Mouse (Mus musculus): ENCODE measurements around the gene Csf2rb2. TPM values are rescaled to one million over a fixed set of nuclear protein-coding genes. Genes with fewer than 3 reads are reported as not detected.
"Not testable (repeated sequence)": the region's sequence is repeated elsewhere in the genome, so short reads cannot be mapped to it uniquely, and the experiment has no call there.

The Csf2rb2 gene
- total RNA-seq, 1 experiment: 0.09 TPM

DNA sequence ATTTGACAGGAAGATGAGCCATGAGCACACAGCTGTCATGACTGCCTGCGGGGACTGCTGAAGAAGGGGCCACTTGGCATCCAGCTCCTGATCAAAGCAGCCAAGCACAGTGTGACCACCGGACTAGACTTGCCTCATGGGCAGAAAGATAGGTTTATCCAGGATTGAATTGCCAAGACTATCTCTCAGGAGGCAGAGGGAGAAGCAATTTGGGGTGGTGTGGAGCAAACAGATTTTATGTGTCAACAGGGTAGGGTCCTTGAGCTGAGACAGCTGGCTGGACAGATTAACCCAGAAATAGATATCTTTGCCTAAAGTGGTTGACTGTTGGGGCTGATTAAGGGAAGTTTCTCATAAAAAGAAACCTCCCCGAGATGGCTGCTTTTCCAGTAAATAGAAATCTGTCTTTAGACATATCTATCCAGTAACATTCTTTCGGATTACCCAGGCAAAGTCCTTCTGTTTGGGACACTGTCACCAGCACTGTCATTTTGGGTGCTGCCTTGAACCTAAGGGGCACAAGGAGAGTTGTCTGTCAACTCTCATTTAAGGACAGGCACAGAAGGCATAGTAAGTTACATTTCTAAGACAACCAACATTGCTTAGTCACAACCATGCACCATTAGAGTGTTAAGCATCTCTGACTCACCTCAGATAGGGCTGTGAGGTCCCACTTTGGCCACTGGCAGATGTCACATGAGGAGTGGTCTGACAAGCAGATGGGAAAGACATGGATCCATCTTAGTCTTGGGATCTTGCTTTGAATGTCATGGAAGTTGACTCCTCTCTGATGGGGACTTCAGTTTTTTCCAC is 7.1 kb upstream of the Csf2rb2 start:
- H3K9me3 ChIP-seq (ENCODE audit: control insufficient read depth, insufficient read depth, low read depth, low read length); H3K9ac ChIP-seq (ENCODE audit: insufficient read depth, low read depth, low read length, poor library complexity, severe bottlenecking); DNase-seq (ENCODE audit: low read depth, low spot score); H3K36me3 ChIP-seq (ENCODE audit: control insufficient read depth, insufficient read depth, low read length, poor library complexity, severe bottlenecking); H3K4me1 ChIP-seq (ENCODE audit: control insufficient read depth in 2 of 2, insufficient read depth in 2 of 2, low read length in 2 of 2, poor library complexity in 1 of 2); in situ Hi-C loops (cut with MboI; ENCODE audit: low sequenced_read_pairs in 2 of 2, unreplicated experiment in 2 of 2); H3K4me3 ChIP-seq (ENCODE audit: insufficient read depth in 1 of 2, low read depth in 1 of 2, low read length in 2 of 2, poor library complexity in 1 of 2, severe bottlenecking in 1 of 2); H3K27ac ChIP-seq (ENCODE audit: insufficient read depth, low read depth, low read length, poor library complexity, severe bottlenecking): not testable (repeated sequence)

- no peak overlapping the region for H3K27ac ChIP-seq (ENCODE audit: insufficient read depth, low read depth, low read length, poor library complexity, severe bottlenecking)
These were observed 5.5 kb upstream of the Csf2rb2 start for GRCm38 (mm10) chr15:78310971-78311370.

DNA sequence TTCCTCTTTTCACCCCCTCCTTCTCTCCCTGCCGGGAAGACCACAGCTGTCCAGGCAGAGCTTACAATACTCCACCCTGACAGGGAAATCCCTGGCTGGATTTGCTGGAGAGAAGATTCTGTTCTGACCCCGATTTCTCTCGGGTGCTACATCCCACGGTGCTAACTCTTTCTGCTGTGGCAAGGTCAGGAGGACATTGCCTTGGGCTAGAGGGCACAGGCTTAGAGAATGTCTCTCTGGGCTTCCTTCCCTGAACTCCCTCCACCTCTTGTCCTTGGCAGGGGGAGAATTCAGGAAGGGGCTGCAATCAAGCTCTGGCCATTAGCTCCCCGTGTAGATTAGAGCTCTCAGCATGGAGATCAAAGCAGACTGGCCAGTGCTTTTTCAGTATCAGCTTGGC is 4.3 kb upstream of the Csf2rb2 start:
- Histone ChIP-seq H3K36me3 (ENCODE audit: control insufficient read depth, insufficient read depth, low read length, poor library complexity, severe bottlenecking) (no peaks in the 10 kb centered on the region), H3K9me3 (ENCODE audit: control insufficient read depth, insufficient read depth, low read depth, low read length) (no peaks in the 10 kb centered on the region), H3K4me3 (ENCODE audit: insufficient read depth in 1 of 2, low read depth in 1 of 2, low read length in 2 of 2, poor library complexity in 1 of 2, severe bottlenecking in 1 of 2) (no peak overlapping the region), H3K27ac (ENCODE audit: insufficient read depth, low read depth, low read length, poor library complexity, severe bottlenecking) (no peak overlapping the region), H3K4me1 (ENCODE audit: control insufficient read depth in 2 of 2, insufficient read depth in 2 of 2, low read length in 2 of 2, poor library complexity in 1 of 2) (no peaks in the 10 kb centered on the region), H3K9ac (ENCODE audit: insufficient read depth, low read depth, low read length, poor library complexity, severe bottlenecking) (no peak overlapping the region)
- no peak for DNase-seq (ENCODE audit: low read depth, low spot score)
- in situ Hi-C loops (cut with MboI; ENCODE audit: low sequenced_read_pairs in 2 of 2, unreplicated experiment in 2 of 2): no loop called here
- TF ChIP-seq ZC3H11A (IDR thresholded peaks at IDR 0.05; ENCODE audit: borderline replicate concordance, low read depth, low read length): no peak
- TF ChIP-seq ZNF384 (IDR thresholded peaks at IDR 0.05; ENCODE audit: low read depth, low read length): no peak
- TF ChIP-seq CHD2 (IDR thresholded peaks at IDR 0.05; ENCODE audit: low read depth, low read length): no peak
- no peak for TF ChIP-seq MAFK (IDR thresholded peaks at IDR 0.05; ENCODE audit: insufficient read depth, low read depth, low read length)
- TF ChIP-seq HCFC1 (IDR thresholded peaks at IDR 0.05; ENCODE audit: borderline replicate concordance, insufficient read depth, low read length): no peak

More at GRCm38 (mm10) chr15:78310971-78311370, 5.5 kb upstream of the Csf2rb2 start:
- in situ Hi-C loops (cut with MboI; ENCODE audit: low sequenced_read_pairs in 2 of 2, unreplicated experiment in 2 of 2): no loop called here
- no peak for TF ChIP-seq CHD2 (IDR thresholded peaks at IDR 0.05; ENCODE audit: low read depth, low read length)
- TF ChIP-seq ZNF384 (IDR thresholded peaks at IDR 0.05; ENCODE audit: low read depth, low read length): no peak
- TF ChIP-seq HCFC1 (IDR thresholded peaks at IDR 0.05; ENCODE audit: borderline replicate concordance, insufficient read depth, low read length): no peak
- no peak for TF ChIP-seq MAFK (IDR thresholded peaks at IDR 0.05; ENCODE audit: insufficient read depth, low read depth, low read length)
- TF ChIP-seq ZC3H11A (IDR thresholded peaks at IDR 0.05; ENCODE audit: borderline replicate concordance, low read depth, low read length): no peak
- DNase-seq (ENCODE audit: low read depth, low spot score): no peak
- no peaks in the 10 kb centered on the region for H3K4me1 ChIP-seq (ENCODE audit: control insufficient read depth in 2 of 2, insufficient read depth in 2 of 2, low read length in 2 of 2, poor library complexity in 1 of 2)
- no peaks in the 10 kb centered on the region for H3K9me3 ChIP-seq (ENCODE audit: control insufficient read depth, insufficient read depth, low read depth, low read length)
- H3K4me3 ChIP-seq (ENCODE audit: insufficient read depth in 1 of 2, low read depth in 1 of 2, low read length in 2 of 2, poor library complexity in 1 of 2, severe bottlenecking in 1 of 2): no peak overlapping the region
- H3K9ac ChIP-seq (ENCODE audit: insufficient read depth, low read depth, low read length, poor library complexity, severe bottlenecking): no peak overlapping the region
- H3K36me3 ChIP-seq (ENCODE audit: control insufficient read depth, insufficient read depth, low read length, poor library complexity, severe bottlenecking): no peaks in the 10 kb centered on the region

DNA sequence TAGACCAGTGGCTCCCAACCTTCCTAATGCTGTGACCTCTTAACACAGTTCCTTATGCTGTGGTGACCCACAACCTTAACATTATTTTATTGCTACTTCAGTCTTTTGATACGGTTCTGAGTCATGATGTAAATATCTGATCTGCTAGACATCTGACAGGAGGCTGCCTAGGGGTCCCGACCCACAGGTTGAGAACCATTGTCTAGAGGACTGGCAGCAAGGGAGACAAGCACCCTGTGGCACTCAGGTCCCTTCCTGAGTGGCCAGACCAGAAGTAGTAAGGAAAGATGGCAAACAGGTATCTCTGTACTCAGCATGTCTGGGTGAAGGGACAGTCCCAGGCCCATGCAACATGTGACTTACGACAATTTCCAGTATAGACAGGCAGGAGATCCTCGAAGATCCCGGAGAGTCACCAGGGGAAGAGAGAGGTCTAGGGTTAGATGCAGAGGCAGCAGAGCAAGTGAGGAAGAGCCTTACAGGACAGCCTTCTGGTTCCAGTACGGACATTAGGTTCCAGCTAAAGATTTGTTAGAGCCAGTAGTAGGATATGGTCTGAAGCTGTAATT is 1.8 kb downstream of the Csf2rb2 start:
- H3K27ac ChIP-seq (ENCODE audit: insufficient read depth, low read depth, low read length, poor library complexity, severe bottlenecking): no peak overlapping the region
- no peak overlapping the region for H3K9ac ChIP-seq (ENCODE audit: insufficient read depth, low read depth, low read length, poor library complexity, severe bottlenecking)
- H3K9me3 ChIP-seq (ENCODE audit: control insufficient read depth, insufficient read depth, low read depth, low read length): no peaks in the 10 kb centered on the region
- TF ChIP-seq MAFK (IDR thresholded peaks at IDR 0.05; ENCODE audit: insufficient read depth, low read depth, low read length) (no peak), CHD2 (IDR thresholded peaks at IDR 0.05; ENCODE audit: low read depth, low read length) (peak; percentile 84)
- no peaks in the 10 kb centered on the region for H3K36me3 ChIP-seq (ENCODE audit: control insufficient read depth, insufficient read depth, low read length, poor library complexity, severe bottlenecking)
- in situ Hi-C loops (cut with MboI; ENCODE audit: low sequenced_read_pairs in 2 of 2, unreplicated experiment in 2 of 2): no loop called here
- DNase-seq (ENCODE audit: low read depth, low spot score): no peak
- no peaks in the 10 kb centered on the region for H3K4me1 ChIP-seq (ENCODE audit: control insufficient read depth in 2 of 2, insufficient read depth in 2 of 2, low read length in 2 of 2, poor library complexity in 1 of 2)
- no peak overlapping the region for H3K4me3 ChIP-seq (ENCODE audit: insufficient read depth in 1 of 2, low read depth in 1 of 2, low read length in 2 of 2, poor library complexity in 1 of 2, severe bottlenecking in 1 of 2)

- TF ChIP-seq HCFC1 (IDR thresholded peaks at IDR 0.05; ENCODE audit: borderline replicate concordance, insufficient read depth, low read length): no peak
- TF ChIP-seq CHD2 (IDR thresholded peaks at IDR 0.05; ENCODE audit: low read depth, low read length): no peak
- no peak for TF ChIP-seq ZC3H11A (IDR thresholded peaks at IDR 0.05; ENCODE audit: borderline replicate concordance, low read depth, low read length)
- no peak for TF ChIP-seq MAFK (IDR thresholded peaks at IDR 0.05; ENCODE audit: insufficient read depth, low read depth, low read length)
- TF ChIP-seq ZNF384 (IDR thresholded peaks at IDR 0.05; ENCODE audit: low read depth, low read length): no peak
- no peak overlapping the region for H3K27ac ChIP-seq (ENCODE audit: insufficient read depth, low read depth, low read length, poor library complexity, severe bottlenecking)
- H3K4me1 ChIP-seq (ENCODE audit: control insufficient read depth in 2 of 2, insufficient read depth in 2 of 2, low read length in 2 of 2, poor library complexity in 1 of 2): no peaks in the 10 kb centered on the region
- H3K36me3 ChIP-seq (ENCODE audit: control insufficient read depth, insufficient read depth, low read length, poor library complexity, severe bottlenecking): no peaks in the 10 kb centered on the region
- H3K9ac ChIP-seq (ENCODE audit: insufficient read depth, low read depth, low read length, poor library complexity, severe bottlenecking): no peak overlapping the region
- no peaks in the 10 kb centered on the region for H3K9me3 ChIP-seq (ENCODE audit: control insufficient read depth, insufficient read depth, low read depth, low read length)
- in situ Hi-C loops (cut with MboI; ENCODE audit: low sequenced_read_pairs in 2 of 2, unreplicated experiment in 2 of 2): no loop called here
- DNase-seq (ENCODE audit: low read depth, low spot score): no peak
- H3K4me3 ChIP-seq (ENCODE audit: insufficient read depth in 1 of 2, low read depth in 1 of 2, low read length in 2 of 2, poor library complexity in 1 of 2, severe bottlenecking in 1 of 2): no peak overlapping the region
These were observed 2.8 kb downstream of the Csf2rb2 start for GRCm38 (mm10) chr15:78302718-78303117.
